8 mouse cellular contexts compared by ENCODE assay signal in genomic region chr6:83054074-83054851, GRCm38 (mm10). TPM values are rescaled to one million over a fixed set of nuclear protein-coding genes. Genes with fewer than 3 reads are reported as not detected.
DNase-seq lines count a peak whose midpoint lies in the region; ATAC-seq and TF ChIP-seq lines count a peak whose summit lies in the region.

Gene Aup1, plus strand, starts transcription at chr6:83054521.

- no peaks in the 10 kb centered on the region; the same call in 1 of the 2 replicates for H3K79me2 ChIP-seq in heart, adult 2 months (replicated peaks; ENCODE audit: control insufficient read depth, insufficient read depth, low read length)

- peaks cover 39% of the 10 kb centered on the region for H3K36me3 ChIP-seq in embryonic facial prominence, embryonic 14.5 days (ENCODE audit: control insufficient read depth, insufficient read depth, low read length)
- H3K36me3 ChIP-seq in heart, adult 2 months (ENCODE audit: control insufficient read depth, insufficient read depth, low read length) = no peaks in the 10 kb centered on the region
- peaks cover 55% of the 10 kb centered on the region for H3K36me3 ChIP-seq in limb, embryonic 13.5 days
- H3K36me3 ChIP-seq in midbrain, embryonic 16.5 days (ENCODE audit: control insufficient read depth, insufficient read depth, low read length) = peaks cover 18% of the 10 kb centered on the region; the same call in 1 of the 2 replicates

- peak within 1 kb of the TSS; percentile 92 for H3K9ac ChIP-seq in embryonic facial prominence, embryonic 14.5 days (ENCODE audit: low read depth, low read length)
- H3K9ac ChIP-seq in heart, adult 2 months (ENCODE audit: low read depth, low read length) = peak within 1 kb of the TSS; percentile 92
- peak within 1 kb of the TSS; percentile 95 for H3K9ac ChIP-seq in limb, embryonic 13.5 days
- H3K9ac ChIP-seq in midbrain, embryonic 16.5 days (ENCODE audit: low read depth, low read length) = peak within 1 kb of the TSS; percentile 96

- peak within 1 kb of the TSS; percentile 82 for H3K4me2 ChIP-seq in embryonic facial prominence, embryonic 14.5 days (ENCODE audit: low read depth, low read length)
- peak within 1 kb of the TSS; percentile 77 for H3K4me2 ChIP-seq in limb, embryonic 13.5 days (replicated peaks)
- peak within 1 kb of the TSS; percentile 87 for H3K4me2 ChIP-seq in midbrain, embryonic 16.5 days (ENCODE audit: low read length)

- peak; percentile 75 for TF ChIP-seq POLR2A in heart, adult 2 months (IDR thresholded peaks at IDR 0.05; ENCODE audit: insufficient read depth, low read depth, low read length)

- peak; percentile 99 for DNase-seq in 3T3-L1 (ENCODE audit: low read depth, low spot score)
- DNase-seq in adrenal gland, postnatal 4 days (ENCODE audit: low spot score in 2 of 2) = peak; percentile 88 to 91
- peak; percentile 99 for DNase-seq in embryonic facial prominence, embryonic 14.5 days (ENCODE audit: low spot score)
- DNase-seq in heart, adult 2 months = peak; percentile 97 to 98
- peak; percentile 97 to 98 for DNase-seq in kidney, adult 8-10 months
- DNase-seq in spleen, postnatal 10 days (ENCODE audit: low spot score in 2 of 2) = peak; percentile 96 to 98

- peaks cover 17% of the 10 kb centered on the region for H3K4me1 ChIP-seq in embryonic facial prominence, embryonic 14.5 days (ENCODE audit: control insufficient read depth, insufficient read depth, low read length)
- peaks cover 8% of the 10 kb centered on the region for H3K4me1 ChIP-seq in heart, adult 2 months (ENCODE audit: control insufficient read depth, insufficient read depth, low read length)
- H3K4me1 ChIP-seq in limb, embryonic 13.5 days = peaks cover 30% of the 10 kb centered on the region
- H3K4me1 ChIP-seq in midbrain, embryonic 16.5 days (ENCODE audit: control insufficient read depth, insufficient read depth, low read length) = peaks cover 24% of the 10 kb centered on the region

- intact Hi-C loops in heart, adult 2 months (cut with DNase I) = loop anchor here (1.0 to 2.0 kb wide), 3 partner anchors 23 to 57 kb away; partner anchors contain the start of genes Mrpl53 and Pcgf1

- peak; percentile 90 for TF ChIP-seq EP300 in heart, adult 2 months (IDR thresholded peaks at IDR 0.05; ENCODE audit: insufficient read depth, low read depth, low read length)

- peak within 1 kb of the TSS; percentile 94 for H3K4me3 ChIP-seq in embryonic facial prominence, embryonic 14.5 days (ENCODE audit: low read depth, low read length)
- peak within 1 kb of the TSS; percentile 88 for H3K4me3 ChIP-seq in heart, adult 2 months
- H3K4me3 ChIP-seq in limb, embryonic 13.5 days = peak within 1 kb of the TSS; percentile 96
- H3K4me3 ChIP-seq in midbrain, embryonic 16.5 days (ENCODE audit: low read depth, low read length) = peak within 1 kb of the TSS; percentile 100

- 0% methylated on average over 40 of the region's 64 CpGs for WGBS in embryonic facial prominence, embryonic 14.5 days
- WGBS in heart, adult 2 months = under 1% methylated on average over 64 of the region's 64 CpGs
- under 1% methylated on average over 64 of the region's 64 CpGs for WGBS in limb, embryonic 13.5 days
- under 1% methylated on average over 64 of the region's 64 CpGs for WGBS in midbrain, embryonic 16.5 days

- H3K9me3 ChIP-seq in embryonic facial prominence, embryonic 14.5 days (ENCODE audit: control insufficient read depth, low read length) = no peaks in the 10 kb centered on the region
- no peaks in the 10 kb centered on the region for H3K9me3 ChIP-seq in limb, embryonic 13.5 days
- no peaks in the 10 kb centered on the region for H3K9me3 ChIP-seq in midbrain, embryonic 16.5 days (replicated peaks; ENCODE audit: control insufficient read depth, low read length, poor library complexity, severe bottlenecking)

- H3K27ac ChIP-seq in embryonic facial prominence, embryonic 14.5 days (replicated peaks; ENCODE audit: low read depth, low read length) = peak within 1 kb of the TSS; percentile 87
- H3K27ac ChIP-seq in heart, adult 2 months = peak within 1 kb of the TSS; percentile 93
- peak within 1 kb of the TSS; percentile 93 for H3K27ac ChIP-seq in limb, embryonic 13.5 days
- peak within 1 kb of the TSS; percentile 87 for H3K27ac ChIP-seq in midbrain, embryonic 16.5 days (ENCODE audit: low read length)

- peak; percentile 98 for ATAC-seq in embryonic facial prominence, embryonic 14.5 days (ENCODE audit: low read depth)
- ATAC-seq in limb, embryonic 13.5 days (ENCODE audit: low FRiP score, low read depth) = peak; percentile 96
- ATAC-seq in midbrain, embryonic 16.5 days = peak; percentile 98

- no peak for TF ChIP-seq CTCF in heart, adult 2 months (IDR thresholded peaks at IDR 0.05)

- H3K27me3 ChIP-seq in embryonic facial prominence, embryonic 14.5 days (replicated peaks; ENCODE audit: control insufficient read depth, insufficient read depth, low read length) = no peaks in the 10 kb centered on the region
- no peaks in the 10 kb centered on the region for H3K27me3 ChIP-seq in heart, adult 2 months (ENCODE audit: control insufficient read depth, insufficient read depth, low read length)
- peaks cover 9% of the 10 kb centered on the region for H3K27me3 ChIP-seq in limb, embryonic 13.5 days
- H3K27me3 ChIP-seq in midbrain, embryonic 16.5 days (ENCODE audit: control insufficient read depth, insufficient read depth, low read depth, low read length) = no peaks in the 10 kb centered on the region

RNA-seq across cellular contexts. Expression of gene Aup1, which starts in this region (rescaled TPM):
- 100 to 1,000 TPM; 170 to 175 TPM for total RNA-seq in adrenal gland, postnatal 4 days (2021)
- 118 and 121 TPM in 2 replicates for polyA plus RNA-seq in embryonic facial prominence, embryonic 14.5 days (2014; fragmentation: Nextera tagmentation; extraction: Ambion mirVana)
- 10 to 100 TPM; 70.9 to 87.0 TPM for total RNA-seq in heart, adult 2 months (2021)
- polyA plus RNA-seq in heart, adult 2 months (2012; rRNA removed) = 148 and 178 TPM in 2 replicates
- 168 and 181 TPM in 2 replicates for polyA plus RNA-seq in limb, embryonic 13.5 days (2015; fragmentation: Nextera tagmentation; extraction: Ambion mirVana)
- 176 and 184 TPM in 2 replicates for polyA plus RNA-seq in midbrain, embryonic 16.5 days (2015; fragmentation: Nextera tagmentation; extraction: Ambion mirVana)

Comparison
In these comparisons a context has a peak if more than half of its experiments do, and no peak if none do; other contexts are left out.
1. Peak in every context shown above with its lines: DNase-seq, ATAC-seq, H3K4me3 ChIP-seq and H3K27ac ChIP-seq.